Mouse (Mus musculus): ENCODE results near the gene Arhgap30.

The Arhgap30 gene

DNA sequence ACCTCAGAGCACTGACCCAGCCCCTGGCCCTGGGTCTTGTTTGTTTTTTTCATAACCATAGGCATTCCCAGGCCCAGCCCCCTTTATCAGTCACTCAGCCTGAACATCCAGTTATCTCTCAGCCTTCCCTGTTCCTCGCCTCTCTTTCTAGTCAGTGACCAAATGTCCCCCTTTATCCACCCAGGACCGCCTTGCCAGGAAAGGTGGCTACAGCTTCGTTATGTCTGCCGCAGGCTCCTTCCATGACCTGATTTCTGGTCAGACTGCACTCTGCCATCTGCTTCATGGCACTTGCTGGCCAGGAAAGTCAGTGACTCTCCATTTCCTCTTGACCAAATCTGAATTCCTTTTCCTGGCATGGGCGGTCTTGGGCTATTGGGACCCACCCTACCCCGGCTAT is 10.5 kb upstream of the Arhgap30 start:
- in situ Hi-C loops (cut with MboI, MseI): no loop called here

DNA sequence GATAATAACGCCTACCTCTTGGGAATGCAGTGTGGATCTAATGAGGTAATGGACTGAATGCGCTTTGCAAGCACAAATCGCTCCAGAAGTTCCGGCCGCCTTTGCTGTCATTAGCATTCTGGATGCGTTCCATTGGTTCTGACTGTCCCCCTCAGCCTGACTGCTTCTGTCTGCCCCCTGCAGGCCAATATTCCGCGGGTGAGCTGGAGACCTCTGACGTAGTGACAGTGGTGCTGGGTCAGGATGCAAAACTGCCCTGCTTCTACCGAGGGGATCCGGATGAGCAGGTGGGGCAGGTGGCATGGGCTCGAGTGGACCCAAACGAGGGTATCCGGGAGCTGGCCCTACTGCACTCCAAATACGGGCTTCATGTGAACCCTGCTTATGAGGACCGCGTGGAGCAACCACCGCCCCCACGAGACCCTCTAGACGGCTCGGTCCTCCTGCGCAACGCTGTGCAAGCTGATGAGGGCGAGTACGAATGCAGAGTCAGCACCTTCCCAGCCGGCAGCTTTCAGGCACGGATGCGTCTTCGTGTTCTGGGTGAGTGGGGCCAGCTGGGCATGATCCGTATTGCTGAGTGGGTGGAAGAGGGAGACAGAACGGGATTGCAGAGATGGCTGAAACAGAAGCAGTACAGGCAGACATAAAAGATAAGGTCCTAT is 8.7 kb upstream of the Arhgap30 start:
- in situ Hi-C loops (cut with MboI, MseI): no loop called here

- in situ Hi-C loops (cut with MboI, MseI): no loop called here
These were observed 6.6 kb upstream of the Arhgap30 start for GRCm38 (mm10) chr1:171382096-171382620.

DNA sequence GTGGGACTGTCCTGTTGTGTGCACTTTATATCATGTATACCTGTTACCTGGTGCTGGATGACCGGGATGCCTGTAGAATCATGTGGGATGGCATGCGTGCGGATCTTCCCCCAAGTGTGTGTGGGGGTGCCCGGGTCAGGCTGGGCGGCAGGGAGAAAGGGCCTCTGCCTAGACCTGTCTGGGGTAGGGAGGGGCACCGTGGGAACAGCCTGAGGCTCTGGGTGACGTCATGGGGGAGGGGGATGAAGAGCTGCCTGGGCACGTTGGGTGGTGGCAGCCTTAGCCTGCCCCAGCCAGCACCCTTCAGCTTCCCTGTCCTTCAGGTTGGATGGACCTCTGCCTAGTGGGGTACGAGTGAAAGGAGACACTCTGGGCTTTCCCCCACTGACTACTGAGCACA is 4.4 kb upstream of the Arhgap30 start:
- in situ Hi-C loops (cut with MboI, MseI): no loop called here

GRCm38 (mm10) chr1:171385171-171385570 is 3.6 kb upstream of the Arhgap30 start:
- in situ Hi-C loops (cut with MboI, MseI): no loop called here

DNA sequence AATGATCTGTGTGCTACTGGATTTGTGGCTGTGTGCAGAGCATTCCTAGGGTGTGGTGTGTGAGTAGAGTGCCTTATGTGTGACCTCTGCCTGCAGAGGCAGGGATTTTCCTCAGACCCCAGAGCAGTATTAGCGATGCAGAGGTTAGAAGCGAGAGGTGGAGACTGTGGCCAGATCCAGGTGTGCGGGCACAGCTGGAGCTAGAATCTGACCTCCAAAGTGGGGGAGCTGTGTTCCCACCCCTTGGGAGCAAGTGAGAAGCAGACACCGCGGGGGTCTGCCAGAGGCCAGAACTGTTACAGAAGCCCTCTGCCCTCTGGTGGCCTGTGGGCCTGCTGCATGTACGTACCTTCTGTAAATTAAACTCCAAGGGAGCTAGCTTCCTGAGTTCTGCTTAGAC is 1.7 kb upstream of the Arhgap30 start:
- in situ Hi-C loops (cut with MboI, MseI): no loop called here

GRCm38 (mm10) chr1:171390101-171390500 is 1.3 kb downstream of the Arhgap30 start:
- in situ Hi-C loops (cut with MboI, MseI): no loop called here

DNA sequence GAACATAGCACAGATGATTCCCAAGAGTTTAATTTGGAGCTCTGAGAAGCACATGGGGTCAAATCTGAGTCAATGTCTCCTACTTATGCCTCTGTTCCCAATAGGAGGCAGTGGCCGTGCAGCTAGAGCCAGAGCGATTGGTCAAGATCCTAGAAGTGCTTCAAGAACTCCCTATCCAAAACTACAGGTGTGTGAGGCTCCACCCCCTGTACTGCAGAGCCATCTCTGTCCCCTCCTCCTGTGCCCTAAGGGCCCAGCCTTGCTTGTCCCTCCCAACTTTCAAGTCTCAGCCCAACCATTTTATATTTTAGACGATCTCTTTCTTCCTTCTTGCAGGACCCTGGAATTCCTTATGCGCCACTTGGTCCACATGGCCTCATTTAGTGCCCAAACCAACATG is 13.1 kb downstream of the Arhgap30 start:
- in situ Hi-C loops (cut with MboI, MseI): no loop called here

DNA sequence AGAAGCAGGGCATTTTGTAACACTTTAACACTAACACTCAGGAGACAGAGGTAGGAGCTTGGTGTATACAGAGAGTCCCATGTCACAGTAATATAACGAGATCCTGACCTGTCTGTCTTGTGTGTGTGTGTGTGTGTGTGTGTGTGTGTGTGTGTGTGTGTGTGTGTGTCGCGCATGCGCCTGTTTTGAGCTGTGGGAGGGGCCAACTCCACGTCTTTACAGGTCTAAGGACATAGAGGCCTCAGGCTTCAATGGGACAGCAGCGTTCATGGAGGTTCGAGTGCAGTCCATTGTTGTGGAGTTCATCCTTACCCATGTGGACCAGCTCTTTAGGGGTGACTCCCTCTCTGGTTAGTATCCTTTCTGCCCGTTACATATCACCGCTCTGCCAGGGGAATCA is 14.2 kb downstream of the Arhgap30 start:
- in situ Hi-C loops (cut with MboI, MseI): no loop called here

- in situ Hi-C loops (cut with MboI, MseI): no loop called here
These were observed 18.5 kb downstream of the Arhgap30 start for GRCm38 (mm10) chr1:171407263-171407662.

DNA sequence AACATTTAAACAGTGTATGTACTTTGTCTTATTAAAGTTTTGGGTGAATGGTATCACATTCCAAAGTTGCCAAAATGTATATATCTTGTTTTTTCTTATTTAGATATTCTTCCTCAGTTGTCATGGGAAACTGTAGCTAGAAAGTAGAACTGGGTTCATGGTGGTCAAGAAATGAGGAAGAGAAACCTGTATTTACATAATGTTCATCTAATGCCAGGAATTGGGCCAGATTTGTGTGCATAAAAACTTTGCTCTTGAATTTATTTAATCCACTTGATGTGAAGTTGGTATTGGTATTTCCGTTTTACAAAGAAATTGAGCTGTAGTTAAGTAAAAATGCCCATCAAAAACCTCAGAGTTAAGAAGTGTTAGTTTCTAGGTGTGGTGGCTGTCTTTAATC is 21.5 kb downstream of the Arhgap30 start:
- in situ Hi-C loops (cut with MboI, MseI): no loop called here

- in situ Hi-C loops (cut with MboI, MseI): no loop called here
These were observed 22.3 kb downstream of the Arhgap30 start, which contains the start of gene Usf1 for GRCm38 (mm10) chr1:171410947-171411484. Gene Usf1 (plus strand): TSS chr1:171411313.

GRCm38 (mm10) chr1:171411492-171411941 is 22.8 kb downstream of the Arhgap30 start:
- in situ Hi-C loops (cut with MboI, MseI): no loop called here

GRCm38 (mm10) chr1:171412001-171412441 is 23.3 kb downstream of the Arhgap30 start:
- in situ Hi-C loops (cut with MboI, MseI): no loop called here

DNA sequence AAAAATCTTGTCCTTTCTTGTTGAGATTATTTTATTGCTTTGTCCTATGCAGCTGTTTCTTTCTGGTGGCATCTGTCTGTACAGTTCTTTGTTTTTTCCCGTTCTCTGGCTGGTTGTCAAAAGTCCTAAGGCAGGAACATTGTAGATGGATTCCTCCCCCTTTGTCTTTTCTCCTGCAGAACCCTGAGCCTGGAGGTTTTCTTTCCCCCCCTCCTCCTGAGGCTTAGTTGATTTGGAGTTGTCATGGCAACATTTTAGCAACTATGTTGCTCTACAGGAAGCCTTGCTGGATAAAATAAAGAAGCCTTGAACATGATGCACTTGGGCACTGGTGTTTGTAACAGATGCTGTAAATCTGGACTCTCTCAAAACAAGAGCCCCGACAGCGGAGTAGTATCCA is 23.7 kb downstream of the Arhgap30 start:
- in situ Hi-C loops (cut with MboI, MseI): no loop called here

- in situ Hi-C loops (cut with MboI, MseI): no loop called here
These were observed 24.9 kb downstream of the Arhgap30 start for GRCm38 (mm10) chr1:171413608-171414007.

DNA sequence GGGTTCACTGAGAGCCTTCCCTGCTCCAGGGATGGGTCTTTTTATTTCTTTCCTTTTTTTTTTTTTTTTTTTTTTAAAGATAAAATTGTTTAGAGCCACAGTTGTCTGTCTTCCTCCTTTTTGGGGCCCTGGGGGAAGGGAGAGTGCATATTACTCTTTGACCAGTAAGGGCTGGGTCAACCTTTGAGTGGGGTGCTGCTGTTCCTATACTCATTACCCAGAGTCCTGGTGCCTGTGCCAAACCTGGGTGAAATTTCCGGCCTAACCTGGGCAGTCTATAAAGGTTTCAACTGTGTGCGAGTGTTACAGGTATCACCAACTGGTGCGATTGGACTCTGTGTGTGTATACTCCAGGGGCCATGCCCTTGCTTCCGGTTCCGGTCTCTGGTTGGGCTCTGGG is 29.9 kb downstream of the Arhgap30 start, which contains the start of gene Tstd1:
TSS of gene Tstd1 (plus strand) at position 213 of the 400 bp plus-strand sequence.
- in situ Hi-C loops (cut with MboI, MseI): no loop called here

GRCm38 (mm10) chr1:171419291-171419882 is 30.6 kb downstream of the Arhgap30 start:
- in situ Hi-C loops (cut with MboI, MseI): no loop called here

DNA sequence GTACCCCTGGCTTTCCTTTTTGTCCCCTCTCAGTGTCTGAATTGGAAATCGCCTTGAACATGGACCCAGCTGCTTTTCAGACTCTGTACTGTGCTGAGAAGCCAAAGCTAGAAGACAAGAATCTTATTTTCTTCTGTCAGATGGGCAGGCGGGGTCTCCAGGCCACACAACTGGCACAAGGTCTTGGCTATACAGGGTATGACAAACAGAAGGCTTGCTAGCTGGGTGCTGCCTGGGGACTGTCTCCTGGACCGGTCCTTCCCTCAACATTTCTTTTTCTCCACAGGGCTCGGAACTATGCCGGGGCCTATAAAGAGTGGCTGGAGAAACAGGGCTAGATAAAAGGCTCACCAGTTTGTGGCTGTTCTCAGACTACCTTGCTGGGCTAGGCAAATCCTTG is 31.2 kb downstream of the Arhgap30 start:
- in situ Hi-C loops (cut with MboI, MseI): no loop called here

DNA sequence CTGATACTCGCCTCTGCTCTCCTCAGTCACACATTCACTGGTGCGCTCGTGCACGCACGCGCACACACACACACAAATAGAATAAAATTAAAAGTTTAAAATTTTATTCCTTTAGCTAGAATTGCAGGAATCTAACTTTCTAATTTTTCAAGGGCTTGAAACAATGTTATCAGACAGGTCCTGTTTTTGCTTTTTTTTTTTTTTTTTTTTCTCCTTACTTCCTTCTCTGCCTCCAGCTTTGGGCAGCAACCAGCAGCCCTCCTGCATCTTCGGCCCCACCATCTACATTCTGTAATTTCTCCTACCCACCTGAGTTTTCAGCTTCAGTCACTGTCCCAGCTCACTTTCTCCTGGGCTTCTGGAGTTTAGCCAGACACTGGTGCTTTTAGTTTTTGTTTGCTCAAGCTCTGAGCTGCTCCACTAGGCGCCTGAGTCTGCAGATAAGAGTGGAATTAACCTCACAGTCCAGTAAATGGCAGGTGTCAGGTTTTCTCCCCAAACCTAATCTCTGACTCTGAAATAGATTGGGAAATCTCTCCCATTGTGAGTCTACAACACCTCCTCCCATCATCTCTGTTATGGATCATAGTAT is 33.8 kb downstream of the Arhgap30 start:
- in situ Hi-C loops (cut with MboI, MseI): no loop called here

GRCm38 (mm10) chr1:171424638-171425037 is 35.9 kb downstream of the Arhgap30 start:
- in situ Hi-C loops (cut with MboI, MseI): no loop called here

DNA sequence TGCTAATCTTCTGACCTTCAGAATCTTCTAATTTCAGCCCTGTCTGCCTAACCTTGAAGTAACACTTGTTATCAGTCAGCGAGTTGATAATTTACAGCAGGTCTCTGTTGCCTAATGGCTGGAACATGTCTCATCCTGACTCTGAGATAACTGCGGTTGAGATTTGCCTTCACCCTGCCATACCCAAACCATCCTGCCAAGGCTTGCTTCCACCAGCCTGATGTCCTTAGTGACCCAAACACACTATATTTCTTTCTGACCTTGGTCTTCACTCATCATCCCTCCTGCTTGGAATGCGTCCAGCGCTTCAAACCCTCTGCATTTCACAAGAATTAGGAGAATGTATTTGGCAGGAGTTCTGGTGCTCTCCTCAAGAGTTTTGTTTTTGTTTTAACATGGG is 36.4 kb downstream of the Arhgap30 start:
- in situ Hi-C loops (cut with MboI, MseI): no loop called here
